Mouse (Mus musculus): Measurements from ENCODE around the gene Skp2. TPM values are rescaled to one million over a fixed set of nuclear protein-coding genes. Genes with fewer than 3 reads are reported as not detected.
A peak's percentile ranks its signal among the peaks of the same experiment; 100 is the strongest.

Skp2 gene
- polyA plus RNA-seq, 1 experiment from 2014 or later, result 14.7 TPM

- Histone ChIP-seq H3K27ac (ENCODE audit: low read depth, low read length) (0 out of 2 replicates have a peak overlapping the region, but pooled peaks have one; percentile 8), H3K27me3 (replicated peaks; ENCODE audit: control insufficient read depth, insufficient read depth, low read length) (no peaks in the 10 kb centered on the region), H3K36me3 (ENCODE audit: control insufficient read depth, insufficient read depth) (no peaks in the 10 kb centered on the region), H3K9me3 (ENCODE audit: control insufficient read depth) (no peaks in the 10 kb centered on the region), H3K9ac (ENCODE audit: low read depth, low read length) (no peak overlapping the region), H3K4me2 (replicated peaks; ENCODE audit: low read depth) (peak overlapping the region; percentile 85), H3K4me3 (ENCODE audit: low read depth, low read length) (peak overlapping the region; percentile 95; the same call in 1 of the 2 replicates), H3K4me1 (replicated peaks; ENCODE audit: control insufficient read depth, insufficient read depth, low read length) (peaks cover 9% of the 10 kb centered on the region)
- ATAC-seq, result no peak
- WGBS, result 10% methylated on average over 2 of the region's 2 CpGs
- no peak for TF ChIP-seq CTCF (IDR thresholded peaks at IDR 0.05; ENCODE audit: low read depth)
These were observed 81.1 kb downstream of the Skp2 start for GRCm38 (mm10) chr15:9074139-9074538.

GRCm38 (mm10) chr15:9073684-9074083, 81.5 kb downstream of the Skp2 start:
- H3K4me2 ChIP-seq (replicated peaks; ENCODE audit: low read depth), result peak overlapping the region; percentile 85
- H3K4me3 ChIP-seq (ENCODE audit: low read depth, low read length), result peak overlapping the region; percentile 95
- WGBS, result 51% methylated on average over 5 of the region's 5 CpGs
- no peak for TF ChIP-seq CTCF (IDR thresholded peaks at IDR 0.05; ENCODE audit: low read depth)
- peak overlapping the region; percentile 57; the same call in 1 of the 2 replicates for H3K27ac ChIP-seq (ENCODE audit: low read depth, low read length)
- H3K9ac ChIP-seq (ENCODE audit: low read depth, low read length), result 0 out of 2 replicates have a peak overlapping the region, but pooled peaks have one; percentile 31
- ATAC-seq, result no peak
- H3K4me1 ChIP-seq (replicated peaks; ENCODE audit: control insufficient read depth, insufficient read depth, low read length), result peaks cover 9% of the 10 kb centered on the region
- no peaks in the 10 kb centered on the region for H3K36me3 ChIP-seq (ENCODE audit: control insufficient read depth, insufficient read depth)
- no peaks in the 10 kb centered on the region for H3K9me3 ChIP-seq (ENCODE audit: control insufficient read depth)
- H3K27me3 ChIP-seq (replicated peaks; ENCODE audit: control insufficient read depth, insufficient read depth, low read length), result no peaks in the 10 kb centered on the region

- TF ChIP-seq CTCF (IDR thresholded peaks at IDR 0.05; ENCODE audit: low read depth), result no peak
- H3K36me3 ChIP-seq (ENCODE audit: control insufficient read depth, insufficient read depth), result no peaks in the 10 kb centered on the region
- no peaks in the 10 kb centered on the region for H3K9me3 ChIP-seq (ENCODE audit: control insufficient read depth)
- H3K27me3 ChIP-seq (replicated peaks; ENCODE audit: control insufficient read depth, insufficient read depth, low read length), result no peaks in the 10 kb centered on the region
- peaks cover 9% of the 10 kb centered on the region for H3K4me1 ChIP-seq (replicated peaks; ENCODE audit: control insufficient read depth, insufficient read depth, low read length)
- WGBS, result 14% methylated on average over 12 of the region's 12 CpGs
- peak overlapping the region; percentile 31; the same call in 1 of the 2 replicates for H3K9ac ChIP-seq (ENCODE audit: low read depth, low read length)
- peak overlapping the region; percentile 57; the same call in 1 of the 2 replicates for H3K27ac ChIP-seq (ENCODE audit: low read depth, low read length)
- peak overlapping the region; percentile 85 for H3K4me2 ChIP-seq (replicated peaks; ENCODE audit: low read depth)
- H3K4me3 ChIP-seq (ENCODE audit: low read depth, low read length), result peak overlapping the region; percentile 95
- ATAC-seq, result no peak
These were observed 82.1 kb downstream of the Skp2 start for GRCm38 (mm10) chr15:9073067-9073608.

GRCm38 (mm10) chr15:9072630-9073029, 82.6 kb downstream of the Skp2 start:
- no peak for ATAC-seq
- no peak for TF ChIP-seq CTCF (IDR thresholded peaks at IDR 0.05; ENCODE audit: low read depth)
- 8% methylated on average over 5 of the region's 5 CpGs for WGBS
- Histone ChIP-seq H3K4me2 (replicated peaks; ENCODE audit: low read depth) (peak overlapping the region; percentile 85), H3K27me3 (replicated peaks; ENCODE audit: control insufficient read depth, insufficient read depth, low read length) (no peaks in the 10 kb centered on the region), H3K27ac (ENCODE audit: low read depth, low read length) (peak overlapping the region; percentile 57; the same call in 1 of the 2 replicates), H3K36me3 (ENCODE audit: control insufficient read depth, insufficient read depth) (no peaks in the 10 kb centered on the region), H3K9me3 (ENCODE audit: control insufficient read depth) (no peaks in the 10 kb centered on the region), H3K4me1 (replicated peaks; ENCODE audit: control insufficient read depth, insufficient read depth, low read length) (peaks cover 9% of the 10 kb centered on the region), H3K4me3 (ENCODE audit: low read depth, low read length) (peak overlapping the region; percentile 95), H3K9ac (ENCODE audit: low read depth, low read length) (peak overlapping the region; percentile 31; the same call in 1 of the 2 replicates)

- Histone ChIP-seq H3K36me3 (ENCODE audit: control insufficient read depth, insufficient read depth) (no peaks in the 10 kb centered on the region), H3K4me1 (replicated peaks; ENCODE audit: control insufficient read depth, insufficient read depth, low read length) (peaks cover 9% of the 10 kb centered on the region), H3K4me3 (ENCODE audit: low read depth, low read length) (peak overlapping the region; percentile 95), H3K27me3 (replicated peaks; ENCODE audit: control insufficient read depth, insufficient read depth, low read length) (no peaks in the 10 kb centered on the region), H3K27ac (ENCODE audit: low read depth, low read length) (peak overlapping the region; percentile 95), H3K4me2 (replicated peaks; ENCODE audit: low read depth) (peak overlapping the region; percentile 85), H3K9me3 (ENCODE audit: control insufficient read depth) (no peaks in the 10 kb centered on the region), H3K9ac (ENCODE audit: low read depth, low read length) (peak overlapping the region; percentile 92)
- under 1% methylated on average over 61 of the region's 66 CpGs for WGBS
- no peak for TF ChIP-seq CTCF (IDR thresholded peaks at IDR 0.05; ENCODE audit: low read depth)
- ATAC-seq, result peak; percentile 0; the same call in 1 of the 2 replicates
These were observed 83.4 kb downstream of the Skp2 start for GRCm38 (mm10) chr15:9071556-9072544.

All from intestine, postnatal 0 days (tissue).